Mouse (Mus musculus): ENCODE measurements around the gene Olfr1106.

Gene Olfr1106

DNA sequence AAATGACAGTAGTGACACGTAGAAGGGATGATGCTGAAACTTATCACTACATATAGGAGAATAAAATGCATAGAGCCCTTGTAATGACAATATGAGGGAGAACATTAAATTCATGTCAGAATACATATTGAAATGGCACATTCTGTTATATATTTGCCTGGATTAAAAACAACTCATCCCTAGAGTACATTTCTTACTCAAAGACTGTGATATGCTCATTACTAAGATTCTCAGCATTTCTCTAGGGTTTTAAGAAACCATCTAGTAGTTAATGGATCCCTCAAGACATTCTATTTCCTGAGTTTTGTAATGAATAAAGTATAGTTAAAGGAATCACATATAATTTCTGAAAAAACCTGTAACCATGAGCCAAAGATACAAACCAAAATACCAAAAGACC lies at the start of gene Olfr1106:
Olfr1106 (minus strand) TSS at position 101 of the 400 bp plus-strand sequence.
- DNase-seq (ENCODE audit: low spot score), result no peak

- no peak for DNase-seq (ENCODE audit: low spot score)
These were observed 43.8 kb upstream of the Olfr1106 start, which contains the start of gene Olfr1109 for GRCm38 (mm10) chr2:87095908-87096307. Olfr1109 (minus strand) TSS chr2:87096008.

GRCm38 (mm10) chr2:87075717-87076116 lies 23.6 kb upstream of the Olfr1106 start, which contains the start of gene Olfr1107:
Olfr1107 (minus strand) TSS chr2:87075817.
- no peak for DNase-seq (ENCODE audit: low spot score)

DNA sequence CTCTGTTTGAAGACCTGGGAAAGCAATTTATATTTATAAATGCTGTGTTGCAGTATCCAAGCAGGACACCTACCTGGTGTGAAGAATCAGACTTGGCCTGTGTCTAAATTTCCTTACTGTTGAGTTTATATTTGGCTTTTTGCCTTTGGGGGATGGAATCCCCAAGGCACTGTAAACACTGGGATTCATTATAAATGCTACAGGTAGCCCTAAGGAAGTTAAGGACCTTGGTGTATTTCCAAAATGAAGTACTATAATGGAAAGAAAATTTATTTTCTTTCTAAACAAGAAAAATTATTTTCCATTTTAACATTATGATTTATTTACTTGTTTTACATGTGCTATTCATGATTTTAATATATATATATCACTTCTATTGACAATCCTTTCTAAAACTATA lies 15.6 kb downstream of the Olfr1106 start, which contains the start of gene Olfr1105:
Olfr1105 (minus strand) TSS at position 101 of the 400 bp plus-strand sequence.
- no peak for DNase-seq (ENCODE audit: low spot score)

GRCm38 (mm10) chr2:87026980-87027379 lies 25.1 kb downstream of the Olfr1106 start, which contains the start of gene Olfr1104:
Olfr1104 (minus strand) TSS chr2:87027080.
- DNase-seq (ENCODE audit: low spot score), result no peak

- DNase-seq (ENCODE audit: low spot score), result no peak
These were observed 54.0 kb downstream of the Olfr1106 start, which contains the start of gene Olfr1102 for GRCm38 (mm10) chr2:86998098-86998497. Olfr1102 (plus strand) TSS chr2:86998398.

Measured in ovary, adult 18-20 months (tissue).